Mouse (Mus musculus) ES-Bruce4 (cell line): ENCODE results near the gene Tmco4.
A peak's percentile ranks its signal among the peaks of the same experiment; 100 is the strongest.

Experiments
- CTCF ChIP-seq: IDR thresholded peaks from one replicate; pipeline ENCODE4 v1.8.1; 2011; ENCODE audit warnings: low read depth, low read length
- EP300 ChIP-seq: IDR thresholded peaks from 2 replicates; pipeline ENCODE4 v1.6.1; 2011; ENCODE audit warnings: low read depth, low read length; ENCODE audit not compliant: insufficient read depth
- POLR2A ChIP-seq: IDR thresholded peaks from one replicate; pipeline ENCODE4 v1.8.1; 2011; ENCODE audit warnings: low read length; ENCODE audit not compliant: insufficient read depth

DNA sequence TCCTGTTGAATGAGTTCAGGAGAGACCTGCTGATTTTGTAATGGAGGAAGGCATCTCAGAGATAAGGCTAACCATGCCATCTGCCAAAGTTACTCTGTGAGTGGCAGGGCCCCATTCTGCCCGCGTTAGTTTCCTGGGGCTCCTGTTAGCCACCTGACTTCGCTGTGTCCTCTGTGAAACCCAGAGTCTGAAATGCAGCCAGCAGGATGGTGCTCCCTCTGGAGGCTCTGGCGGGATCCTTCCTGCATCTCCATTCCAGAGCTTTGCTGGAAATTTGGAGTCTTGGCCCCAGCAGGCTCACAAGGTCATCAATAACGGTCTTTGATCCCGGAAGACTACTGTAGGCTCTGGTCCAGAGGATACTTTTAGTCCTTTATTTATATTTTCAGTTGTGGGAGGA, 28.7 kb downstream of the Tmco4 start:
- TF ChIP-seq CTCF: peak; percentile 50
- no peak for TF ChIP-seq POLR2A
- TF ChIP-seq EP300: no peak
